Mouse (Mus musculus) adrenal gland, adult (tissue): ENCODE measurements around the gene Igfals.

Experiments used
- DNase-seq, 2 experiments: peaks; one replicate each; pipeline ENCODE4 v3.0.0; 2022 to 2023; ENCODE audit warnings: low spot score in 1 of 2; ENCODE audit not compliant: inconsistent age in 2 of 2

Gene Igfals

GRCm38 (mm10) chr17:24860076-24860475 is 5.7 kb upstream of the Igfals start:
- no peak for DNase-seq

DNA sequence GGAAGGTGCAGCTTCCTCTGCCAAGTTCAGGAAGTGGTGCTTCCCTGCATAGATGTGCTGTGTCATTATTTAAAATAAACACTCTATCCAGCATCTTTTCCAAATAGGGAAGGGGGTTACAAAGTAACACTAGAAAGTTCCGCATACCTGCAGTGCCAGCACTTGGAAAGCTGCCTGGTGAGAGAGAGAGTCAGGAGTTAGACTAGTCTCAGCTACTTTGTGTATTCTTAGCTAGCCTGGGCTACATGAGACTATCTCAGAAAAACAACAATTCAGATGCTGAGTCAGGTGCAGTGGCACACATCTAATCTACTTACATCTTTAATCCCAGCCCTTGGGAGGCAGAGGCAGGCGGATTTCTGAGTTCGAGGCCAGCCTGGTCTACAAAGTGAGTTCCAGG is 4.0 kb upstream of the Igfals start:
- no peak for DNase-seq

DNA sequence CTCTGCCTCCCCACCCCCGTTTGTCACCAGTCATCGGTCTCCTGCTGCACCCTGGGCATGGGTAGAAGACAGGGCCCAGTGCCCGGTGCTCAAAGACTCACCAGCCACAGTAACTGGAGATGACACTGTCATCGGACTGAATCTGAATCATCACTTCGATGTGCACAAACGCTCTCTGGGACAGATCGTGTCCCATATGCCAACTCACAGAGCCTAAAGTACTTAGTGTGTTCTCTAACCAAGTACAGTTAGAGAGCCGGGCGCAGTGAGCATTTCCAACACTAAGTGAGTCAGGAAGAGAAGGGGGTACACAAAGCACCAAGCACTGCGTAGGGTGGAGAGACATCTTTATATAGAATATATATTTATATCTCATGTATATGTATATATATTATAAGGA is 2.1 kb downstream of the Igfals start:
- no peak for DNase-seq

DNA sequence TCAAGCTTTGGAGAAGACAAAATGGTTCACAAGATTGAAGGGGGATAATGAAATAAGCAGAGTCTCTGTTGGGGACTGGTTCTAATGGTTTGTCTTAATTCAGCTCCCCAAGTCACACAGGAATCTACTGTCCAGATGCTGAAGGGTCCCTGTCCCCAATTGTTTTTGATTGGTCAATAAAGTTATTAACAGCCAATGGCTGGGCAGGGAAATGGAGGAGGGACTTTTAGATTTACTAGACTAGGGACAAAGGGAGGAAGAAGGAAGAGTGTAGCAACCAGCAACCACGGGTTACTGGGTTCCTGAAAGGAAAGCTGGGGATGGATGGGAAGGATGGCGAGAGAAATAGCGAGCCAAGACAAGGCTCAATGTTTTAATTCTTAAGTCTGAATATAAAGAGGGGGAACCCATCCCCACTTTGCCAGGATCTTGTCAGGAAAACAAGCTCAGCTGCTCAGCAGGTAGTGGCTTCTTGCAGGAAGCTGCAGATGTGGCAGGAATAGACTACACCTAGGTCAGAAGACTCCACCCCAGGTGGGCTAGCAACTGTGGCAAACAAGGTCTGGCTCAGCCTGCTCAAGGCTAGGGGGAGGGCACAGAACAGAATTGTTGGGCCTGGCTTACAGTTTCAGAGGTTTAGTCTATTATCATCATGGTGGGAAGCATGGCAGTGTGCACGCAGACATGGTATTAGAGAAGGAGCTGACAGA is 8.1 kb downstream of the Igfals start:
- DNase-seq, result peak in 1 of 2 experiments; percentile 13

GRCm38 (mm10) chr17:24874405-24874745 is 8.6 kb downstream of the Igfals start:
- DNase-seq, result no peak

- no peak for DNase-seq
These were observed 9.2 kb downstream of the Igfals start for GRCm38 (mm10) chr17:24874989-24875388.

GRCm38 (mm10) chr17:24877336-24878116 is 11.7 kb downstream of the Igfals start:
- peak in 1 of 2 experiments; percentile 51 for DNase-seq

DNA sequence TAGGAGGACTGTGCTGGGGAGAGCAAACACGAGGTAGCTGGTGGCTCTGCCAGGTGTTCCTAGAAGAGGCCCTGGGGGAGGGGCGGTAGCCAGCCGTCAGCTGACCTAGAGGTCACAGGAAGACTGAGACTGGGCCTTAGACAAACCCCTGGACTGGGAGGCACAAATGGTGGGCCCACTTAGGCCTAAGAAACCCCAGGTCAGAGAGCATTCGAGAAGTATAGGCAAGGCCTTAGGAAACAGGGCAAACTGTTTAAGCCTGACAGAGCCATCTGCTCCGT is 12.3 kb downstream of the Igfals start:
- DNase-seq, result no peak

DNA sequence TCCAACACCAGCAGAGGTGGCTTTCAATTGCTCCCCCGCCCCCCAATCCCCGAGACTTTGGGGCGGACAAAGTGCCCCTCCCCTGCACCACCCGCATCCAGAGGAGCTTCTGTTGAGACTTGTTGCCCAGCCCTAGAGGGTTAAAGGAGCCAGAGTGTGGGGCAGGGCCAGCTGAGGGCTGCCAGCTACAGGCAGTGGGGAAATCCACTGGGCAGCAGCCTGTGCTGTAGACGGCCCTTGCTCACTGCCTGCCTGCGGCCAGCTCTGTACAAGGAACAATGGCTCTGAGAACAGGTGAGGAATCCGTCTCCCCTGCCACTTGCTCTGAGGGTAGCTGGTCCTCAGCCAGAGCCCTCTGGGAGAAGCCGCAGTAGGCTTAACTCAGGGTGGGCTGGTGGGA is 12.7 kb downstream of the Igfals start:
- DNase-seq, result peak in 1 of 2 experiments; percentile 32

DNA sequence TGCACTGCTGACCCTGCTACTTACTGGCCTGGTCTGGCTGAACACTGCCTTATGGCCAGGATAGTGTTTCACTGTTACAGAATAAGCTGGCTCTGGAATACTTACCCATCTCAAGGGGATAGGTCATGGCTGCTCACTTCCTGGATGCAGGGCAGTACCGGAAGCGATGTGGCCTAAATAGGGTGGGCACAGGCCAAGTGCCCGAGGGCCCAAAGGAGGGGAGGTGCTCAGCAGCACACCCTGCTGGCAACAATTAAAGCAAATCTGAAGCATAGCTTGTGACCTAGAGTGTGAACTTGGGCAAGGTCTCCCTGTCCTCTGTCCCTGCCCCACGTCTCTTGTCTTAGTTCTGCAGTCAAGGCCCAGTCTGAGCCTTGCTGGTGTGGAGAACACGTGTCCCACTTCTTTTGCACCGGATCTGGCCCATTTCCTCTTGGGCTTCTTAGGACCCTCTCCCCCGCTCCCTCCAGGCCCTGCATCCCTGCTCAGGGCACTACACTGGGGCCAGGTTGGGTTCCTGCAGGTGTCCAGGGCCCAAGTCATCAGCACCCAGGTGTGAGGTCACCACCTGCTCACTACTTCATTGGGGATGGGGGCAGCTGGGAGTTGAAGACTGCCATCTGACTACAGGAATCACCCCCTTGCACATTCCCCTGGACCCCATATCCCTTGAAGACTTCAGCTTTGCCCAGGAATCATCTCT is 16.1 kb downstream of the Igfals start:
- peak in 1 of 2 experiments; percentile 70 for DNase-seq

DNA sequence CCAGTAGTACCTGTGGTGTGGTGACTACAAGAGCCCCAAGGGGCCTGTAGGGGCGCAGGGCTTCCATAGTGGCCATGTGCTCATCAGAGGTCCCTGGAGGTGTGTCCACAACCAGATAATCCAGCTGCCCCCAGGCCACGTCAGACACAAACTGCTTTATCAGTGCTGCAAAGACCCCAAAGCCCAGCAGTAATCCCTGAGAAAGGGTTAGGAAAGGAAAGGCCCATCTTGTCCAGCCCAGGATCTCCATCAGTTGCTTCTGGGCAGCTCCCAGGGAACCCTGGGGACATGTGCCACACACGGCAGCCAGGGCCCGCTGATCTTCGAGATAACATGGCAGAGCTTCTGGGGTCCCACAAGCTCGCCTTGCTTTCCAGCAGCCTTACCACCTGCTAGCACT is 18.6 kb downstream of the Igfals start:
- DNase-seq, result peak in 1 of 2 experiments; percentile 33

- DNase-seq, result peak in 1 of 2 experiments; percentile 61
These were observed 19.7 kb downstream of the Igfals start for GRCm38 (mm10) chr17:24885356-24886133.

DNA sequence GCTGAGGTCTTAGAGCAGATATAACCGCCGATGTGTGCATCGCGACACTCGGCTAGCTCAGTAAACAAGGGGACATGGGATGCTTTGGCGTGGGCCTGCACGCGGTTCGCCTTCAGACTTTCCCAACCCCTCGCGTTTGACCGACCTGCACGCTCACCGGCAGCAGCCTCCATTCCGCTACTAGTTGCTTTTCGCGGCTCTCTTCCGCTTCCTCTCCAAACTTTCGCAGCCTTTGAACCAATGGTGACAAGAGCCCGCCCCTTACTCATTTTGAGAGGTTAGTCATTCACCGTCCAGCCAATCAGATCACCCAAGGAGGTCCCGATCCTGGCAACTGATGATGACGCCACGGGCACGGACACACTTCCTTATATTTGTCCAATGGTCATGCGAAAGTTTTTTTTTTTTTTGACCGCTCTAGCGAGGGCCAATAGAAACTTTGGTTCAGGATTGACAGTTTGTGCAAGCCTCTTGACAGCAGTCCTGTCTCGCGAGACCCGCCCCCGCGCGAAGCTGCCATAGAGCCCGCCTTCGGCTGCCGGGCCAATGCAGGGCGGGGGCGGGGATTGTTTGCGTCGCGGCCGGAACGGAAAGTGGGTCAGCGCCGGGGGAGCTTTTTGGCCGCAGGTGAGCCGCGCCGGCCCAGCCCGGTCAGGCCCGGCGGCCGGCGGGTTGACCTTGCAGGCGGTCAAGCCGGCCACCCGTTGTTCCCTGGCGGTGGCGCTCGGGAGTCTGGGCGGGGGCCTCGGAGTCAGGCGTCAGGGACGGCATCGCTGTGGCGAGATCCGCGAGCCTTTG is 20.5 kb downstream of the Igfals start, which contains the start of the genes Nubp2 and Spsb3:
Gene Nubp2 (minus strand): TSS at position 216 of the 798 bp plus-strand sequence.
Gene Spsb3 (plus strand): TSS at position 510 of the 798 bp plus-strand sequence.
- peak; percentile 98 to 99 for DNase-seq

- DNase-seq, result no peak
These were observed 21.1 kb downstream of the Igfals start for GRCm38 (mm10) chr17:24886932-24887271.

- DNase-seq, result peak in 1 of 2 experiments; percentile 64
These were observed 21.7 kb downstream of the Igfals start for GRCm38 (mm10) chr17:24887291-24888080.

GRCm38 (mm10) chr17:24888862-24889261 is 23.1 kb downstream of the Igfals start:
- DNase-seq, result peak in 1 of 2 experiments; percentile 44

DNA sequence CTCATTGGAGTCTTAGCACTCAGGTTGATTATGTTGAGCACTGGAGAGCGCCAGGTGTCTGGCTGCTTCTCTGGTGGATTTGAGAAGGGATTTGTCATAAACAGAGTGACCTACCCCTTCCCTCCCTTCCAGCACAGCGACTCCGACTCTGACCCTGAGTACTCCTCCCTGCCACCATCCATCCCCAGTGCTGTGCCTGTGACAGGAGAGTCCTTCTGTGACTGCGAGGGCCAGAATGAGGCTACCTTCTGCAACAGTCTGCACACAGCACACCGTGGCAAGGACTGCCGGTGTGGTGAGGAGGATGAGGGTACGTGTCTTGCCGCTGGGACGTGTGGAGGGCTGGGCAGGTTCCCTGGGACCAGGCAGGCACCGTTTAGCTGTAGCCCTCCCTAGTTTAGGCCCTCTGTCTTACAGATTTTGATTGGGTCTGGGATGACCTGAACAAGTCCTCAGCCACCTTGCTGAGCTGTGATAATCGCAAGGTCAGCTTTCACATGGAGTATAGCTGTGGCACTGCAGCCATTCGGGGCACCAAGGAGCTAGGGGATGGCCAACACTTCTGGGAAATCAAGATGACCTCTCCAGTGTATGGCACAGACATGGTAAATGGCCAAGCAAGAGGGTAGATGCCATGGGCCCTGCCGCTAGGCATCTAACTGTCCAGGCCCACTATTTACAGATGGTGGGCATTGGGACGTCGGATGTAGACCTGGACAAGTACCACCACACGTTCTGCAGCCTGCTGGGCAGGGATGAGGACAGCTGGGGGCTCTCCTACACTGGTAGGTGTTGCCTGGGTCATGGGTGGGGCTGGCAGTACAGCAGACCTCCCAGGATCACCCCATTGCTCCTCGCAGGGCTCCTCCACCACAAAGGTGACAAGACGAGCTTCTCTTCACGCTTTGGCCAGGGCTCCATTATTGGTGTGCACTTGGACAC is 24.6 kb downstream of the Igfals start:
- peak in 1 of 2 experiments; percentile 51 for DNase-seq

DNA sequence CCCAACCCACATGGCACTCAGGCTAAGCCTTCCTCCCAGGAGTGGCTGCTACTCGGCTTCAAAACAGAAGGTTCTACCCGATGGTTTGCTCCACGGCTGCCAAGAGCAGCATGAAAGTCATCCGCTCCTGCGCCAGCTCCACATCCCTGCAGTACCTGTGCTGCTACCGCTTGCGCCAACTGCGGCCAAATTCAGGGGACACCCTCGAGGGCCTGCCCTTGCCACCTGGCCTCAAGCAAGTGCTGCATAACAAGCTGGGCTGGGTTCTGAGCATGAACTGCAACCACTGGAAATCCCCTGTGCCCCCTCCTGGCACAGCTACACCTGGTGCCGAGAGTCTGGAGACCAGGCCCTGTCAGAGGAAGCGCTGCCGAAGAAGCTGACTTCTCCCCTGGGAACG is 25.5 kb downstream of the Igfals start:
- DNase-seq, result peak; percentile 39 to 70
